Mouse (Mus musculus) ES-Bruce4 (cell line): ENCODE data around the gene Tmem106c.

Experiments used
- CTCF ChIP-seq: IDR thresholded peaks from one replicate; pipeline ENCODE4 v1.8.1; 2011; ENCODE audit warnings: low read depth, low read length
- EP300 ChIP-seq: IDR thresholded peaks from 2 replicates; pipeline ENCODE4 v1.6.1; 2011; ENCODE audit warnings: low read depth, low read length; ENCODE audit not compliant: insufficient read depth
- POLR2A ChIP-seq: IDR thresholded peaks from one replicate; pipeline ENCODE4 v1.8.1; 2011; ENCODE audit warnings: low read length; ENCODE audit not compliant: insufficient read depth

GRCm38 (mm10) chr15:97952889-97953189 lies 11.2 kb upstream of the Tmem106c start:
- no peak for TF ChIP-seq CTCF
- TF ChIP-seq POLR2A = no peak
- no peak for TF ChIP-seq EP300
